Comparison of ENCODE assay signal across 8 mouse cellular contexts in genomic region chr13:3726331-3726781, GRCm38 (mm10).
DNase-seq lines count a peak whose midpoint lies in the region; ATAC-seq and TF ChIP-seq lines count a peak whose summit lies in the region.

No protein-coding gene starts in this region.

- 23% methylated on average over 5 of the region's 5 CpGs for WGBS in hindbrain, embryonic 15.5 days
- 35% methylated on average over 5 of the region's 5 CpGs for WGBS in hindbrain, embryonic 14.5 days
- WGBS in limb, embryonic 15.5 days, result 32% methylated on average over 5 of the region's 5 CpGs

- 0 out of 2 replicates have a peak, but pooled peaks cover 5% of the 10 kb centered on the region for H3K4me1 ChIP-seq in hindbrain, embryonic 15.5 days (replicated peaks)
- no peaks in the 10 kb centered on the region; the same call in 1 of the 2 replicates for H3K4me1 ChIP-seq in hindbrain, embryonic 14.5 days (replicated peaks; ENCODE audit: control insufficient read depth, insufficient read depth, low read length)
- H3K4me1 ChIP-seq in limb, embryonic 15.5 days, result peaks cover 41% of the 10 kb centered on the region

- H3K9me3 ChIP-seq in hindbrain, embryonic 15.5 days, result no peaks in the 10 kb centered on the region
- no peaks in the 10 kb centered on the region for H3K9me3 ChIP-seq in hindbrain, embryonic 14.5 days (ENCODE audit: control insufficient read depth, low read length)
- no peaks in the 10 kb centered on the region for H3K9me3 ChIP-seq in limb, embryonic 15.5 days

- no peak for TF ChIP-seq CTCF in brain, embryonic 14.5 days (IDR thresholded peaks at IDR 0.05; ENCODE audit: borderline replicate concordance, extremely low read depth, insufficient read depth, insufficient read length)

- H3K27me3 ChIP-seq in hindbrain, embryonic 15.5 days, result no peaks in the 10 kb centered on the region
- H3K27me3 ChIP-seq in hindbrain, embryonic 14.5 days (ENCODE audit: control insufficient read depth, insufficient read depth, low read length), result no peaks in the 10 kb centered on the region
- H3K27me3 ChIP-seq in limb, embryonic 15.5 days, result no peaks in the 10 kb centered on the region

- no peak overlapping the region for H3K27ac ChIP-seq in hindbrain, embryonic 15.5 days (replicated peaks)
- H3K27ac ChIP-seq in hindbrain, embryonic 14.5 days, result no peak overlapping the region
- peak overlapping the region; percentile 59; the same call in 1 of the 2 replicates for H3K27ac ChIP-seq in limb, embryonic 15.5 days

- no peak for TF ChIP-seq POLR2A in brain, embryonic 14.5 days (IDR thresholded peaks at IDR 0.05; ENCODE audit: borderline replicate concordance, extremely low read depth, insufficient read depth, insufficient read length, poor library complexity, severe bottlenecking)

- H3K4me2 ChIP-seq in hindbrain, embryonic 15.5 days, result no peak overlapping the region
- no peak overlapping the region for H3K4me2 ChIP-seq in hindbrain, embryonic 14.5 days (replicated peaks)
- H3K4me2 ChIP-seq in limb, embryonic 15.5 days, result no peak overlapping the region

- no peak for DNase-seq in hindbrain, embryonic 14.5 days (ENCODE audit: low spot score)
- DNase-seq in brain, embryonic 14.5 days (ENCODE audit: low read depth), result peak; percentile 28
- peak; percentile 62 to 84 for DNase-seq in heart, adult 9 months (ENCODE audit: low spot score in 2 of 2)
- no peak for DNase-seq in cerebellum, postnatal 36 days
- no peak for DNase-seq in right cerebral cortex, postnatal 10 days (ENCODE audit: low spot score in 2 of 2)
- no peak for DNase-seq in left cerebral cortex, adult 11 months (ENCODE audit: low spot score)

- H3K4me3 ChIP-seq in hindbrain, embryonic 15.5 days, result no peak overlapping the region
- no peak overlapping the region for H3K4me3 ChIP-seq in hindbrain, embryonic 14.5 days (replicated peaks; ENCODE audit: low read length)
- no peak overlapping the region for H3K4me3 ChIP-seq in limb, embryonic 15.5 days

- 0 out of 2 replicates have a peak, but pooled peaks have one; percentile 30 for ATAC-seq in hindbrain, embryonic 15.5 days (ENCODE audit: low FRiP score, low read depth)
- no peak for ATAC-seq in hindbrain, embryonic 14.5 days (ENCODE audit: low FRiP score)
- ATAC-seq in limb, embryonic 15.5 days (ENCODE audit: insufficient number of reproducible peaks, low FRiP score, low TSS enrichment, low read depth), result peak; percentile 76

- H3K9ac ChIP-seq in hindbrain, embryonic 15.5 days, result no peak overlapping the region
- H3K9ac ChIP-seq in hindbrain, embryonic 14.5 days, result no peak overlapping the region
- H3K9ac ChIP-seq in limb, embryonic 15.5 days, result no peak overlapping the region

- no peaks in the 10 kb centered on the region for H3K36me3 ChIP-seq in hindbrain, embryonic 15.5 days
- no peaks in the 10 kb centered on the region for H3K36me3 ChIP-seq in hindbrain, embryonic 14.5 days (replicated peaks; ENCODE audit: control insufficient read depth, insufficient read depth)
- H3K36me3 ChIP-seq in limb, embryonic 15.5 days, result no peaks in the 10 kb centered on the region

Comparison
In these comparisons a context has a peak if more than half of its experiments do, and no peak if none do; other contexts are left out.
1. DNase-seq: peak in brain, embryonic 14.5 days (single experiment) and heart, adult 9 months (2 of 2); none in hindbrain, embryonic 14.5 days (single experiment), cerebellum, postnatal 36 days (0 of 2), right cerebral cortex, postnatal 10 days (0 of 2) and left cerebral cortex, adult 11 months (single experiment).